Mouse (Mus musculus) heart, adult 2 months (tissue): ENCODE results near the gene Crim1. TPM values are rescaled to one million over a fixed set of nuclear protein-coding genes. Genes with fewer than 3 reads are reported as not detected.
A peak's percentile ranks its signal among the peaks of the same experiment; 100 is the strongest.

Experiments
- DNase-seq, 2 experiments: peaks; one replicate each; pipeline ENCODE4 v3.0.0; 2021
- H3K27ac ChIP-seq: fragments of 200-600 bp; 2 replicates; pipeline ENCODE4 v1.8.1; 2022
- H3K27me3 ChIP-seq: fragments of 200-500 bp; 2 replicates; pipeline ENCODE4 v1.6.1; 2012; ENCODE audit warnings: mild to moderate bottlenecking, low read length, inconsistent platforms, mixed read lengths; ENCODE audit not compliant: control insufficient read depth, insufficient read depth
- H3K36me3 ChIP-seq: fragments of 200-500 bp; 2 replicates; pipeline ENCODE4 v1.6.1; 2012; ENCODE audit warnings: low read length, inconsistent platforms; ENCODE audit not compliant: control insufficient read depth, insufficient read depth
- H3K4me1 ChIP-seq: fragments of 200-500 bp; 2 replicates; pipeline ENCODE4 v1.6.1; 2011; ENCODE audit warnings: low read length; ENCODE audit not compliant: control insufficient read depth, insufficient read depth
- H3K4me3 ChIP-seq: fragments of 200-600 bp; 2 replicates; pipeline ENCODE4 v1.8.1; 2022
- H3K79me2 ChIP-seq: fragments of 200-500 bp; replicated peaks from 2 replicates; pipeline ENCODE4 v1.6.1; 2012; ENCODE audit warnings: mild to moderate bottlenecking, inconsistent platforms, low read length, moderate library complexity, mixed read lengths; ENCODE audit not compliant: control insufficient read depth, insufficient read depth
- H3K9ac ChIP-seq: fragments of 200-500 bp; 2 replicates; pipeline ENCODE4 v1.6.1; 2012; ENCODE audit warnings: low read depth, mild to moderate bottlenecking, control low read depth, inconsistent platforms, low read length, mixed read lengths
- CTCF ChIP-seq: fragments of 200-600 bp; IDR thresholded peaks from 2 replicates; pipeline ENCODE4 v1.8.1; 2022; ENCODE audit warnings: antibody characterized with exemption, mild to moderate bottlenecking, moderate library complexity
- EP300 ChIP-seq: fragments of 200-500 bp; IDR thresholded peaks from 2 replicates; pipeline ENCODE4 v1.6.1; 2011; ENCODE audit warnings: low read depth, low read length, control low read depth; ENCODE audit not compliant: insufficient read depth
- POLR2A ChIP-seq: fragments of 200-500 bp; IDR thresholded peaks from 2 replicates; pipeline ENCODE4 v1.6.1; 2011; ENCODE audit warnings: mild to moderate bottlenecking, low read depth, low read length, control low read depth; ENCODE audit not compliant: insufficient read depth
- WGBS: fragments of 180-500 bp; shearing (Covaris S2); methylation state at CpG from one replicate; pipeline ENCODE4 v1.1.7; 2018; 5-methylcytosine and 5-hydroxymethylcytosine counted together
- intact Hi-C: fragments of 180-260 bp; cut with DNase I; formaldehyde crosslinking; loops from one replicate; pipeline ENCODE4 v1.15.1; 2025
- long read RNA-seq: library from polyadenylated mRNA; stranded (forward); transcript quantifications from one replicate; pipeline ENCODE4 v2.0.0, GENCODE M21; 2021
- polyA plus RNA-seq: library from polyadenylated mRNA; depleted of rRNA; stranded (reverse); fragments of >200 nt; gene quantifications from 2 replicates; pipeline ENCODE4 v1.2.3, GENCODE M21; 2012; rRNA removed
- total RNA-seq, 2 experiments: library from RNA; stranded (reverse); gene quantifications; 2 replicates each; pipeline ENCODE4 v1.2.3; 2021

Crim1 gene
- total RNA-seq = 10 to 100 TPM; 50.6 to 55.4 TPM
- polyA plus RNA-seq = 28.2 and 42.9 TPM in 2 replicates
- long read RNA-seq, partial matches to known transcripts = 1 of 6 reads
- long read RNA-seq, other reads (novel, unspliced or antisense) = 5 of 6 reads

- Histone ChIP-seq H3K27me3 (no peaks in the 10 kb centered on the region), H3K9ac (peak within 1 kb of the TSS; percentile 96), H3K4me3 (peak within 1 kb of the TSS; percentile 98), H3K27ac (peak within 1 kb of the TSS; percentile 99), H3K79me2 (peaks cover 14% of the 10 kb centered on the region), H3K4me1 (peaks cover 16% of the 10 kb centered on the region), H3K36me3 (peaks cover 5% of the 10 kb centered on the region)
- TF ChIP-seq EP300 (0 out of 2 replicates have a peak, but pooled peaks have one; percentile 36), POLR2A (peak; percentile 89), CTCF (no peak)
- WGBS = 1% methylated on average over 72 of the region's 90 CpGs
- intact Hi-C loops = loop anchor here (2.0 to 5.0 kb wide), 4 partner anchors 15 to 402 kb away; no protein-coding TSS in a partner anchor
- DNase-seq = peak; percentile 89 to 91
Observed at GRCm38 (mm10) chr17:78199626-78200560, at the start of gene Crim1. Gene Crim1 (plus strand): TSS chr17:78200248.

DNA sequence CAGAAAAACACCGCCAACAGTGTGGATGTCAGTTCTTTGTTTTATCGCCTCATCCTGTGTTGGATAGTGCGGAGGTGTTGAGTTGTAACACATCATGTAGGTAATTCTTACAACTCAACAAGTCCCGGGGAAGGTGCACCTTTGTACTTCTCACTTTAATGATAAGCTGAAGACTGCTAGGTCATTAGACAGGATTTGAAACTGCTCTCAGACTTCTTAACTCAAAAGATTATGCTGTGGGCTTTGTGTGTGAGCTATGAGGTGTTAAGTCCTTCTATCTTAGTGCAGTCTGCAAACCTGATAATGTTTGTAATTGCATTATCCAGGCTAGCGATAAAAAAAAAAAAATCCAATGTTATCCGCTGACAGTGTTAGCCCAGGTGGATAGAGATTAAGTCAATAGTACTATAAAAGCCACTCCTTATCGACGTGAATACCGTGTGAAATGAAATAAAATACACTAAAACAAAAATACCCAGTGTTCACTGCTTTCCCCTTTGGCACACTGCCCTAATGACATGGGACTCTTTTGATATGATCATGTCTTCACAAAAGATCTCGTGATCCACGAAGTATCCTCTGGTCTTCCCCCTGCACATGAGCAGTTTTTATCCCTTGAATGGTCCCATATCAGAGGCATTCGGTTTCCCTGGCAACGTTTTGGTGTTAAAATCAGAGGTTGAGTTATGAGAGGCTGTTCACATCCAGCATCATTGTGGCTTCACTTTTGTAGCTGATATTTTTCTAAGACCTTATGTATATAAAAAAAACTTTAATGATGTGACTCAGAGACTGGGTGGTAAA is 48.4 kb upstream of the Crim1 start:
- Histone ChIP-seq H3K36me3 (no peaks in the 10 kb centered on the region), H3K27me3 (no peaks in the 10 kb centered on the region), H3K27ac (no peak overlapping the region), H3K9ac (no peak overlapping the region), H3K79me2 (no peaks in the 10 kb centered on the region), H3K4me1 (no peaks in the 10 kb centered on the region), H3K4me3 (no peak overlapping the region)
- DNase-seq = no peak
- WGBS = 53% methylated on average over 13 of the region's 13 CpGs
- intact Hi-C loops = no loop called here
- TF ChIP-seq EP300 (no peak), CTCF (no peak), POLR2A (no peak)

GRCm38 (mm10) chr17:78163278-78163677 is 36.8 kb upstream of the Crim1 start:
- intact Hi-C loops = no loop called here
- H3K36me3 ChIP-seq = no peaks in the 10 kb centered on the region

DNA sequence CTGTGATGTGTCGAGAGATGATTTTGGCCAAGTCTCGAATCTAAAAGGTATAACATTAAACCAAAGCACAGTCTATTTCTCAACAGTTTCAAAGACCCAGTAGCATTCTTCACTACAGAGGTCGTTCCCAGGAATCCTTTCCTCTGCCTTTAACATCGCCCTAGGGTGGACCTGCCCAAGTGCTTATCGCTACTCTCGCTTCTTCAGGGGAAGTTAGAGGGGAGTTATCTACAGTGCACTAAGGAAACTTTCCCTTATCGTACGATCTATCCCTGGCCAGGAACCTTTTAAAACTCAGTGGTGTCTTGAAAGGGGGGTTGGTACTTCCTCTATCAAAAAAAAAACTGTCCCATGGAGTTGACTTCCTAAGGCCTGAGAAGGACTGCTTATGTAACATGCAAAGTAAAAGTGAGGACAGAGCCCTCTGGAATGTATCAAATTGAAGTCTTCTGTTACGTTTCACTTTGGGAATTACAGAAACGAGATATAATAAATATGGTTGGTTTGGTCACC is 36.3 kb upstream of the Crim1 start:
- H3K9ac ChIP-seq = no peak overlapping the region
- no peak overlapping the region for H3K27ac ChIP-seq
- WGBS = 42% methylated on average over 10 of the region's 10 CpGs
- intact Hi-C loops = no loop called here
- TF ChIP-seq CTCF (no peak), POLR2A (no peak), EP300 (no peak)
- H3K4me1 ChIP-seq = no peaks in the 10 kb centered on the region
- no peaks in the 10 kb centered on the region for H3K27me3 ChIP-seq
- H3K79me2 ChIP-seq = no peaks in the 10 kb centered on the region
- no peaks in the 10 kb centered on the region for H3K36me3 ChIP-seq
- H3K4me3 ChIP-seq = no peak overlapping the region
- DNase-seq = no peak

More at GRCm38 (mm10) chr17:78163278-78163677, 36.8 kb upstream of the Crim1 start:
- H3K79me2 ChIP-seq = no peaks in the 10 kb centered on the region
- TF ChIP-seq POLR2A (no peak), EP300 (no peak), CTCF (peak; percentile 85)
- no peak overlapping the region for H3K27ac ChIP-seq
- no peaks in the 10 kb centered on the region for H3K27me3 ChIP-seq
- no peak overlapping the region for H3K4me3 ChIP-seq
- WGBS = 25% methylated on average over 5 of the region's 5 CpGs
- no peak overlapping the region for H3K9ac ChIP-seq
- no peaks in the 10 kb centered on the region for H3K4me1 ChIP-seq
- no peak for DNase-seq

DNA sequence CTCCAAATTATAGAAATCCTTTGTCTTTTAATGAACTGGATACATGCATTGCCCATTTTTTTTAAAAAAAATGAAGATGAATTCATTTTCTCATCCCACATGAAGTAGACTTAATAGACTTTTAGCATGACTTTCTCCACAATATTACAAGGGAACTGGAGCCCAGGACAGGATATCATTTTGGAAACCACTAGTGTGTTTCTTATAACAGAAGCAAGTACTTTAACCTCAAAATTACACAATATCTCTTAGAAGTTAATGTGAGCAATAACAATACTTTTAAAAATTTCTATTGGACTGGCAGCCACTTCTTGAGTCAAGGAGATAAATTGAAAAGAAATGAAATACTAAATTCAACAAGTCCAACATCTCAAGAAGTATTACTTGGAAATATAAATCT is 34.2 kb upstream of the Crim1 start:
- H3K4me1 ChIP-seq = no peaks in the 10 kb centered on the region
- intact Hi-C loops = no loop called here
- no peak for TF ChIP-seq CTCF
- no peak for TF ChIP-seq EP300
- no peak for TF ChIP-seq POLR2A
- no peak overlapping the region for H3K9ac ChIP-seq
- H3K79me2 ChIP-seq = no peaks in the 10 kb centered on the region
- no peaks in the 10 kb centered on the region for H3K36me3 ChIP-seq
- no peak overlapping the region for H3K4me3 ChIP-seq
- no peak overlapping the region for H3K27ac ChIP-seq
- no peak for DNase-seq
- no peaks in the 10 kb centered on the region for H3K27me3 ChIP-seq
